Mouse (Mus musculus) megakaryocyte-erythroid progenitor cell, adult 5-6 weeks (primary cell): ENCODE results near the gene Rhod. TPM values are rescaled to one million over a fixed set of nuclear protein-coding genes. Genes with fewer than 3 reads are reported as not detected.
"Not testable (repeated sequence)": the region's sequence is repeated elsewhere in the genome, so short reads cannot be mapped to it uniquely, and the experiment has no call there.

Experiments used
- ATAC-seq: replicated peaks from 2 replicates; pipeline ENCODE4 v1.8.0; 2016; ENCODE audit warnings: mild to moderate bottlenecking, inconsistent platforms; ENCODE audit not compliant: severe bottlenecking, poor library complexity, low FRiP score, low TSS enrichment
- total RNA-seq, 2 experiments: library from RNA; stranded (forward) in 1 of 2; stranded (reverse) in 1 of 2; fragments of 200-1000, 215-1000 nt in 1 of 2; fragments of >200 nt in 1 of 2; fragmentation: Nextera tagmentation in 1 of 2; gene quantifications; 2 replicates each; pipeline ENCODE4 v1.2.3; 2014 to 2017

The Rhod gene
- total RNA-seq, 2 experiments from 2014 or later = not detected

DNA sequence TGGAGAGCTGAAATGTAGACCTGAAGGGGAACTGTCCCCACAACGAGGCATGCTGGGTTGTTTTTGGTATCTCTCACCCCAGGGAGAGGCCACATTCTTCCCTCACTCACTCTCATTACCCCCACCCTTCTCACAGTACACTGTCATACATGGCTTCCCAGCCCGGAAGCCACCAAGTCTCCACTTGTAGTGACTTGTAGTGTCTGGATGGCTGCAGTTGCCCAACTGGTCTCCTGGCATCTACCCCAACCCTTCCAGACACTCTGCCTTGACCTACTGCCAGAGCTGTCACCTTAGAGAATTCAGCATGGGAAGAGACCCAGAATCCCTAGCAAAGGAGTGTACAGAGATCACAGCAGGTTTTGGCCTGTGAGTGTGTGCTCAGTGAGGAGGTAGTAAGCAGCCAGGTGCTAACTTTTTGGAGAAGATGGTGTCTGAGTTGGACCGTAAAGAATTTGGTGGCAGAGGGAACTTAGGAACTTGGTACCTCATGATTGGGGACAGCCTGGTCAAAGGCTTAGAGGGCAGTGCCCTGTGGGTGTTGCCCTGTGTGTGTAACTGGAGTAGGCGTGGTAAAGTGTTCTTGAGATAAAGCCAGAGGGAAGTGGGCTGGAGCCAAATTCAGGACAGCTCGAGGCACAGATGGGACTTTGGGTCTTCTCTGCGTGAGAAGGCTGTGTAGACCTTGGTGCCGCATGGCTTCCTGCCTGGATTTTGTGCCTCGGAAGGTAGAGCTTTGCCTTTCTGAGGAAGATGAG, 18.9 kb downstream of the Rhod start:
- ATAC-seq = peak; percentile 68

DNA sequence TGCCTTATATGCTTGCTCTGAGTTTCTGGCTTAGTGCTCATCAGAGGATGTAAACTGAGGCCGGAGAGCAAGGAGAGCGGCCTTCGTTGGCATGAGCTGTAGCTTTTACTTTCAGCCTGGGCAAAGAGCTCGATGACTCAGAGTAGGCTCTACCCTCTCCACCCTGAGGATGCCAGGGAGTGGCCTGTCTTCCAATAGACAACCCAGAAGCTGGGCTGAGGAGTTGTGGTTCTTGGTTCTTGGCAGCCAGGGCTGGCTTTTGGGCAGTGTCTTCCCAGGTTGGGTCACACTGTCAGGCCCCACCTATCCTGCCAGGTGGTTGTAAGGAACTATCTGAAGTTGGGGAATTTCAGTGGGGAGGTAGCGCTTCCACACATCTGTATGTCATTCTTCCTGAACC, 19.5 kb downstream of the Rhod start:
- ATAC-seq = no peak

DNA sequence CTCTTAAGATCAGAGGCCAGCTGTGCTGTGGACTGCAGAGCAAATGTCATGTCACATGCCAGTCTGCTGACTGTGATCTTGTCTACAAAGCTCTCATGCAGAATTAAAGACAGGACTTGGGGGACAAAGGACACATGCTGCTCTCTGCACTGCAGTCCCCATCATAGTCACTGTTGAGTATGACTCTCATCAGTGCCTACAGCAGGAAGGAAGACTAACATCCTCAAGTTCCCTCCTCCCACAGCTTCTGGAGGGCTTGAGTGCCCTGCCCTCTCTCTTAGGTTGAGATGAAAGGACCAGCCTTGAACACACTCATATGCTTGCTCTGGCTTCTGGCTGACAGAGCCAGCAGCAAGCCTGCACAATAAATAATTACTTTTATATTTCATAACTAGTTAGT, 21.5 kb downstream of the Rhod start:
- ATAC-seq = no peak

- ATAC-seq = peak; percentile 76
Observed at GRCm38 (mm10) chr19:4417183-4417582, 22.0 kb downstream of the Rhod start.

DNA sequence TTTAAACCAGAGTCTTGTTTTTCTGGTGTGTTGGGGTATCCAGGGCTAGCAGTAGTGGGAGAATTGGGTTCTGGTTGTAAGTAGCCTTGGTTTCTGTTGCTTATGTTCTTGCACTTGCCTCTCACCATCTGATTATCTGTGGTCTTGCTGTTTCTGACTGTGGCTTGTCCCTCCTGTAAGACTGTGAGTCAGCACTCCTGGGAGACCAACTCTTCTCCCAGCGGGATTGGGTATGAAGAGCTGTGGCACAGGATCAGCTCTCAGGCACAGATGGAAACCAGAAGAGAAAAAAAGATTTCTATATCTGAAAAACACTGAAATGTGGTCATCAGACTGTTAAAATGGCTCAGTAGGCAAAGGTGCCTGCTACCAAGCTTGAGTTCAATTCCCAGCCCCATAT, 24.6 kb downstream of the Rhod start:
- no peak for ATAC-seq

DNA sequence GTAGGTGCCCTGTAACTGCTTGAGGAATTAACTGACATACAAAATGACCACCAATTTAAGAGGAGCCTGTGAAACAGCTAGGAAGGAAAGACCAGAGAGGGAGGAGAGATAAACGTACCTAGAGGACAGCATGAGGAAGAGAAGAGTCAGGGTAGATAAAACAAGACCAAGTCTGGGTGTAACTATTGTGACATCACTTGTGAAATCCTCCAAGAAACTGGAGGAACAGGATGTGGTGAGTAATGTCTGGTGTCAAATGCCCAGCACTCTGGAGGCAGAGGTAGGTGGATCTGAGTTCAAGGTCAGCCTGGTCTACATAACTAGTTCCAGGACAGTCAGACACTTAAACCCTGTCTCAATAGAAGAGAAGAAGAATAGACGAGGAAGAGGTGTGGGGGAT, 30.2 kb downstream of the Rhod start:
- 0 out of 2 replicates have a peak, but pooled peaks have one; percentile 37 for ATAC-seq

GRCm38 (mm10) chr19:4404840-4405239, 34.4 kb downstream of the Rhod start:
- ATAC-seq = no peak

- ATAC-seq = no peak
Observed at GRCm38 (mm10) chr19:4398959-4399358, 40.3 kb downstream of the Rhod start.

- ATAC-seq = no peak
Observed at GRCm38 (mm10) chr19:4398630-4398948, 40.6 kb downstream of the Rhod start.

DNA sequence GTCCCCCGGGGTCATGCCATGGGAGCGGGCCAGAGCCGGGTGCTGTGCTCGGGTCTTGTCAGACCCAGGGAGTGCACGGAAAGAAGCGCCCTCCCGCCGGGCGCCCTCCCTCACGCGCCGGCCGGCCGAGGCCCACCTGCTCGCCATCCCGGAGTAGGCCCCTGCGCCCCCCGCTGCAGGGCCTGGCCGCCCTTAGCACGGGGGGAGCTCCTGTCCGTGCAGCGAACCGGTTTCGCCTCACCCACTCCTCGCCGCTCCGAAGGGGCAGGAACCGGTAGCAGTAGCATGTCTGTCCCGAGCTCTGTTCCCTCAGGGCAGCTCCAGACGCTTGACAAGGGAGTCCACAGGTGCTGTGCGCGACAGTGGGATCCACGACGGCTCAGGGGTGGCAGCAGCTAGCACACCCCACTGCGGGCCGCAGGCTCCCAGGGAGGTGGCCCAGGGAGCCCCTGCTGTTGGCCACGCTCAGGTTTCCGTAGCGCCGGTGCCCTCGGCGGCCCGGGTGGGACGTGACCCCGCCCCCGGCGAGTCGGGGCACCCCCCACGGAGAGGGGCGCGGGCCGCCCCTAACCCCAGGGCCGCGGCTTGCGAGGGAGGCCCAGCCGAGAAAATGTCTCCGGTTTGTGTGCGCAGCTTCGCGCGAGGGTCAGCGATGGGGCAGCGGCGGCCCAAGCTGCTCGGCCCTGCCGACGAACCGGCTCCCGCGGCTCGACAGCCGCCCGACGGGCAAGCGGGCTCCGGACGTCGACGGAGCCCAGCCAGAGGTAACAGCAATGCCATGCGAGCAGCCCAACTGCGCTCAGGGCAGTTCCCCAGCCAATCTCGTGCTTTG, 41.2 kb downstream of the Rhod start, which contains the start of gene Kdm2a:
Gene Kdm2a, minus strand, starts transcription at position 488 of the 832 bp plus-strand sequence.
- 0 out of 2 replicates have a peak, but pooled peaks have one; percentile 12 for ATAC-seq

GRCm38 (mm10) chr19:4396998-4397797, 42.0 kb downstream of the Rhod start:
- ATAC-seq = peak; percentile 77

GRCm38 (mm10) chr19:4396081-4396997, 42.9 kb downstream of the Rhod start:
- ATAC-seq = no peak

DNA sequence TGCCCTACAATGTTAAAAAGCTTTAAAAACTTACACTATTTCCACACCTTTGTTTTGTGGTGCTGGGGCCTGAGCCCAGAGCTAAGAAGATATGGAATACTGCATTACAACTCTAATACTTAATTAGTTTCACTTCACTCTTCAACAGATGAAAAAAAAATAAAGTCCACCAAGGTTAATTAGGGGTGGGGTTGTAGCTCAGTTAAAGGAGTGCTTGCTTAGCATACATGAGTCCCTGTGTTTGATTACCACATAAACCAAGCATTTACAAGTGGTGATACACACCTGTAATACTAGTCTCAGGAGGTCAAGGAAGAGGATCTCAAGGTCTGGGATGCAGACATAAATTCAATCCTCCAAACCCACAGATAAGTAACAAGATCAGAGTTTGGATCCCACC, 52.0 kb downstream of the Rhod start:
- ATAC-seq = no peak

DNA sequence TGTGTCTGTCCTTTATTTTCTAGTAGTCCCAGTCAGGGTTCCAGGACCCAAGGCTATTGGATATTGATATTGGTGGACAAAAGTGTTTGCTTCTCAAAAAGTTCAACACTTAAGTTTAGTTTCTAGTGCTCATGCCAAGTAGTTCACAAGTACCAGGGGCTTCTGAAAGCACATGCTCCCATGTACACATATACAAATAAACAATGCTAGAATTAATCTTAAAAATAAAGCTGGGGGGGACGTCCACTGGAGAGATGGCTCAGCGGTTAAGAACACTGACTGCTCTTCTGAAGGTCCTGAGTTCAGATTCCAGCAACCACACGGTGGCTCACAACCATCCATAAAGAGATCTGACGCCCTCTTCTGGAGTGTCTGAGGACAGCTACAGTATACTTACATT, 54.2 kb downstream of the Rhod start:
- no peak for ATAC-seq

DNA sequence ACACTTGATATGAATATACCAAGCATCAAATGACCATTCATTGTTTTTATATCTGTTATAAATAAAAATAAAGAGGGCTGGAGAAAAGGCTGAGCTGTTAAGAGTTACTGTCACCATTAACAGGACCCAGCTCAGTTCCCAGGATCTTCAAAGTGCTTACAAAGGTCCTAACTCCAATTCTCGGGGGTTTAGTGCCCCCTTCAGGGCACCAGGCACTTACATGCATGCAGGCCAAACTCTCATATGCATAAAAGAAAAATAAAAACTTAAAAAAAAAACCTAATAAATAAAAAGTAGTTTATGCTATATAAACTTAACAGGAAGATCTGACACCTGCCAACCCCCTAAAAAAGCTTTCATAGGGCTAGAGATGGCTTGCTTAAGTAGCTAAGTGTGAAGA, 54.9 kb downstream of the Rhod start:
- ATAC-seq = no peak; the same call in 1 of the 2 replicates

DNA sequence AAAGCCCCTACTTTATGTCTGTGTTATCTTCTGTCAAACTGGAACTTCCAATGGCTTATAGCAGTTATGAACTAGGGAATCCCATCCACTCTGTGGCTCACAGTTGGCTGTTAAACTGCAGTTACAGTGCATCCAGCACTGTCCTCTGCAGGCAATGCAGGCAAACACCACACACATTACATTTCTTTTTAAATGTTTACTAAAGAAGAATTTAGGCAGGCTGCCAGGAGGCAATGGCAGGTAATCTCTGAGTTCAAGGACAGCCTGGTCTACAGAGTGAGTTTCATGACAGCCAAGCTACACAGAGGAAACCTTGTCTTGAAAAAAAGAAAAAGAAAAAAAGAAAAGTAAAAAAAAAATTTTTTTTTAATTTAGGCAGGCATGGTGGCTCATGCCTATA, 55.9 kb downstream of the Rhod start:
- no peak for ATAC-seq

DNA sequence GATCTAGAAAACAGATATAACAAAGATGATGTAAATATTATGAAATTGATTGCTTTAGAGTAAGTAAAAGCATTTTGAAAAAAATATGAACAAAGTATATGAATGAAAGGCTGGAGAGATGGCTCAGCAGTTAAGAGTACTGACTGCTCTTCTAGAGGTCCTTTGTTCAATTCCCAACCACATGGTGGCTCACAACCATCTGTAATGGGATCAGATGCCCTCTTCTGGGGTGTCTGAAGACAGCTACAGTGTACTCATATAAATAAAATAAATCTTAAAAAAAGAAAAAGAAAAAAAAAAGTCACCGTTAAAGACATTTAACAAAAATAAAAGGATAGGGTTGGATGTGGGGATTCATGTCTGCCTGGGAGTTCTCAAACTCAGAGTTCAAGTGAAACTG, 56.9 kb downstream of the Rhod start:
- not testable (repeated sequence) for ATAC-seq
